Mouse (Mus musculus) ovary, adult 10 weeks (tissue): ENCODE measurements around the gene Gm13103. TPM values are rescaled to one million over a fixed set of nuclear protein-coding genes. Genes with fewer than 3 reads are reported as not detected.

Source experiments
- polyA plus RNA-seq: library from polyadenylated mRNA; stranded (reverse); fragments of 350-450 nt; fragmentation: Illumina TruSeq; extraction: RNeasy Lipid Tissue Mini Kit (QIAGEN cat#74804); gene quantifications from one replicate; pipeline ENCODE4 v1.2.3, GENCODE M21; 2014

Gm13103 gene
- 54.2 TPM for polyA plus RNA-seq

GRCm38 (mm10) chr4:143846197-143846596 lies at the start of gene Gm13103:
Gm13103 (plus strand) TSS chr4:143846497.

DNA sequence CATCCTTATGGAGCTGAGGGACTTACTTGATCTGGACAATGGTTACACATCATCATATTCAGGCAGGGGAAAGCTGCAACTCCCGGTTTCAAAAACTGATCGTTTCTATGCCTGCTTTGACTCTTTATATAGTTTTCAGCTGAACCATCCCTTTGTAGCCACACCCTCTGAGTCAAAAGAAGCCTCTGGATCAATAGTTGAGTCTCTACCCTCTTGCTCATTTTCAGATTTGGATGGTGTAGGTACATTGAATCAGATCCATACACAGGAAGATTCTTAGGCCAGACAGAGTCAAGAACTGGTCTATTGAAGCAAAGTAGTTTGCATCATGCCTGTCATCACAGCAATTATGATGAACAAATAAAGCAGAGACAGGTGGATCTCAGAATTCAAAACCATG lies 30.3 kb upstream of the Gm13103 start, which contains the start of gene Gm13084:
TSS of gene Gm13084 (minus strand) at position 101 of the 400 bp plus-strand sequence.

DNA sequence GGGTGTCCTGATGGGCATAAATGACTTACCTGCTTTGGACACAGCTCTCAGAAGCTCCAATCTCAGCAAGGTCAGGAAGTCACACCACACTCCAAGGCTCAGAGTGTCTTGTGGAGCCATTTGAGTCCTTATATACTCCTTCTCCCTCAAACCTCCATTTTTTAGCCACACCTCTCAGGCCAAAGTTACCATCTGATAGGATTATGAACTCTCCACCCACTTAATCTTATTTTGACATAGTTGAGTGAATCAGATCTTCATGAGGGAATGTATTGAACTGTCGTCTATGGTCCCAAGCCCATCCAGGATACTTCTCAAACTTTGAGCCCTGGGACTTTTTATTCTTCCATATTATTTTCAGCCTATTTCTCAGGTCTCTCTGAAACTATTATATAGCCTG lies 54.0 kb downstream of the Gm13103 start, which contains the start of gene Pramef6:
TSS of gene Pramef6 (minus strand) at position 101 of the 400 bp plus-strand sequence.

Other genes with a start within 250 kb of the Gm13103 start
- gene Gm13083, start 231.5 kb upstream of the Gm13103 start, polyA plus RNA-seq: not detected
- not detected for gene Gm13088, start 189.3 kb upstream of the Gm13103 start, polyA plus RNA-seq
- 9.5 TPM for gene Gm13089, start 143.8 kb upstream of the Gm13103 start, polyA plus RNA-seq
- gene Gm13078, start 127.0 kb upstream of the Gm13103 start, polyA plus RNA-seq: not detected
- 76.3 TPM for gene Gm13023, start 57.1 kb upstream of the Gm13103 start, polyA plus RNA-seq
- 104 TPM for gene Gm13084, start 30.4 kb upstream of the Gm13103 start, polyA plus RNA-seq
- not detected for gene Pramef6, start 53.9 kb downstream of the Gm13103 start, polyA plus RNA-seq
- gene Pramef25, start 104.5 kb downstream of the Gm13103 start, polyA plus RNA-seq: not detected
- gene Gm13101, start 120.5 kb downstream of the Gm13103 start, polyA plus RNA-seq: not detected
- 0.94 TPM for gene Pramef17, start 147.9 kb downstream of the Gm13103 start, polyA plus RNA-seq
- 0.31 TPM for gene Pramel4, start 212.6 kb downstream of the Gm13103 start, polyA plus RNA-seq